Mouse (Mus musculus) stomach, embryonic 15.5 days (tissue): ENCODE measurements at regions not wholly inside any gene's neighbourhood (a gene's known extent, or its start where the extent isn't known, plus 50 kb on each side); places are given as distances from the start of the nearest gene placed in this dataset.

Experiments used
- ATAC-seq: fragments of 200-750 bp; cut with Nextera tagmentation; 2 replicates; pipeline ENCODE4 v1.8.0; 2017; ENCODE audit warnings: low read depth, moderate number of reproducible peaks, moderate TSS enrichment; ENCODE audit not compliant: insufficient read depth, low FRiP score
- H3K27ac ChIP-seq: fragments of 300-500 bp; sonication (generic); 2 replicates; pipeline ENCODE4 v1.5.1; 2015; ENCODE audit warnings: mild to moderate bottlenecking, inconsistent platforms
- H3K27me3 ChIP-seq: fragments of 300-500 bp; sonication (generic); replicated peaks from 2 replicates; pipeline ENCODE4 v1.6.1; 2015; ENCODE audit warnings: inconsistent platforms
- H3K36me3 ChIP-seq: fragments of 300-500 bp; sonication (generic); 2 replicates; pipeline ENCODE4 v1.6.1; 2015; ENCODE audit warnings: inconsistent platforms
- H3K4me1 ChIP-seq: fragments of 300-500 bp; sonication (generic); 2 replicates; pipeline ENCODE4 v1.6.1; 2015; ENCODE audit warnings: inconsistent platforms
- H3K4me2 ChIP-seq: fragments of 300-500 bp; sonication (generic); 2 replicates; pipeline ENCODE4 v1.6.1; 2015; ENCODE audit warnings: mild to moderate bottlenecking, inconsistent platforms
- H3K4me3 ChIP-seq: fragments of 300-500 bp; sonication (generic); replicated peaks from 2 replicates; pipeline ENCODE4 v1.5.1; 2015; ENCODE audit warnings: inconsistent platforms
- H3K9ac ChIP-seq: fragments of 300-500 bp; sonication (generic); 2 replicates; pipeline ENCODE4 v1.6.1; 2015; ENCODE audit warnings: inconsistent platforms
- H3K9me3 ChIP-seq: fragments of 300-500 bp; sonication (generic); 2 replicates; pipeline ENCODE4 v1.6.1; 2016; ENCODE audit warnings: inconsistent platforms
- WGBS: fragments of 180-500 bp; shearing (Covaris S2); methylation state at CpG from one replicate; pipeline ENCODE4 v1.1.7; 2015; 5-methylcytosine and 5-hydroxymethylcytosine counted together

DNA sequence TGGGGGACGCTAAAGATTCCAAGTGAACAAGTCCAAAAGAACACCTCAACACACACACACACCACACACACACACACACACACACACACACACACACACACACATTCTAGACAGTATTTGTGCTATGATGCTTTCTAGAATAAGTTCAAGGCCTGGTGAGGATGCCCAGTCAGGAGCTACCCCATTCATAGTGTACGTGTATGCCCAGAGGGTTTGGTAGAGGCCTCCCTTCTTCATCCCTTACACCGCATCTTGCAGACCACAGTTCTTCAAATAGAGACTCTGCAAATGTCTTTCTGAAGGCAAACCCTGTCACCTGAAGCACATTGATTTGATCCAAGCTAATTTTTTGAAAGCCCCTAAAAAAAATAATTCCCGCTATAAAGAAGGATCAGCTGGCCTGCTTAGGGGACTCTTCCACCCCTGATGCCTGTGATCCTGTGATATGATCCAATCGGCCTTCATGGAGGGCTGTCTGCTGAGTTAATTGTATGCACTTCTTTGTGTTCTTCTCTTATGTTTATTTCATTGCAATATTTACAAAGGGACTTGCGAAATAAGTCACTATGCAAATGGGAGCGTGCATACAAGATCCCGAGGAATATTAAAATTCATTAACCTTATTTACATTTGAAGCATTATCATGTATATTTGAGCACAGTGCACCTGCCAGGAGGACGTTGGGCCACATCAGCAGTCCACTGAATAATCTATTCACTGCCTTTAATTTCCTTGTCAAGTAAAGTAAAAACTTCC, 103.8 kb downstream of the Rbm43 start:
- Histone ChIP-seq H3K4me3 (no peak overlapping the region), H3K27ac (no peak overlapping the region), H3K4me1 (no peaks in the 10 kb centered on the region), H3K9ac (no peak overlapping the region), H3K9me3 (no peaks in the 10 kb centered on the region), H3K36me3 (no peaks in the 10 kb centered on the region), H3K4me2 (no peak overlapping the region), H3K27me3 (no peaks in the 10 kb centered on the region)
- 86% methylated on average over 9 of the region's 9 CpGs for WGBS
- no peak for ATAC-seq

DNA sequence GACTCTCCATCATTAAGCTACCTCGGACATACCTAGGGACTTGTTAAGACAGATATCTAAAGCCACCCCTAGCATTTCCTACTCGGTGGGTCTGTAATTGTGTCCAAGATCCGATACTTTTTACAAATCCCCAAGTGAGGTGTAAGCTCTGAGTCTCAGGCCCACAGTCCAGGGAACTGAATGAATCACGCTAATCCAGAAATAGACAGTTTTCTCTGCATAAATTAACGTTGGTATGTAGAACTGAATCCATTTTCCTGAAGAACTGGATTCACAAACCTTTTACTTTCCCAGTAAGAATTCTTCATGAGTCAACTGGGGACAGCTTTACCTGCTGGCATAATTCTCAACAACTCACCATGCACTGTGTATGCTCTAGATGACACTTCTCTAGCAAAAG, 97.1 kb downstream of the Rbm43 start:
- H3K36me3 ChIP-seq, result no peaks in the 10 kb centered on the region
- H3K4me1 ChIP-seq, result no peaks in the 10 kb centered on the region
- H3K9ac ChIP-seq, result no peak overlapping the region
- no peak overlapping the region for H3K4me3 ChIP-seq
- no peaks in the 10 kb centered on the region for H3K27me3 ChIP-seq
- 82% methylated on average over 5 of the region's 5 CpGs for WGBS
- no peak overlapping the region for H3K4me2 ChIP-seq
- H3K27ac ChIP-seq, result no peak overlapping the region
- ATAC-seq, result no peak
- H3K9me3 ChIP-seq, result no peaks in the 10 kb centered on the region

DNA sequence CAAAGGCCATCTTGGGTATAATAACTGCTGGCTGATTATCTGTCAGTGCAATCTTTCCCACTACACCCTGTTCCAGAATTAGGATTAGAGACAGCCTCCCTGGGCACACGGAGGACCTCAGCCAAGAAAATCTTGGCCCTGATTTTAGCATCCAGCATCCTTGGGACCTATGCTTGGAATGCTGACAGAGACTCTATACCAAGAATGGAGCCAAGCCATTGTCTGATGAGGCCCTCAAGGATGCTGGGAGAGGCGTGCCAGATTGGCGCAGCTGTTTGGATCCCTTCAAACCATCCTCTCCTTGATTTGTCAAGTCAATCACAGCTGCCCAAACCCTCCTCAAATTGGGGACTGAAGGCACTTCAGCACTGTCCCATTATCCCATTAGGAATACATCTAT, 94.2 kb downstream of the Rbm43 start:
- H3K4me3 ChIP-seq, result no peak overlapping the region
- ATAC-seq, result no peak
- 87% methylated on average over 3 of the region's 3 CpGs for WGBS

DNA sequence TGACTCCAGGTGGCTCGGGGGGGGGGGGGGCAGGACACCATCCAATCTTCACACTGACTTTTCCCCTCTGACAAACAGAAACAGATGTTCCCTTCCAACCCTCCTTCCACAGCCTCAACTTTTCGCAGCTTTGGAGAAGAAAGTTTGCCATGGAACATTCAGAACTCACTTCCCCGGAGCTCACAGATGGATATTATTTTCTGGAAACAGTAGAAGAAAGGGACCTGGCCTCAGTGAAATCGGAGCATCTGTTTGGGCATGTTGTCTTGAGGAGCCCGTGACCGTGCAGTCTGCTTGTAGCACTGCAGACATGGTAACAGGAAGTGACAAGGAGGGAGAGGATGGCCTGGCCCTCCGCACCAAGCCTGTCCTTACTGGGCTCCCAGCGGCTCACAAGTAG, 90.1 kb downstream of the Rbm43 start:
- no peaks in the 10 kb centered on the region for H3K36me3 ChIP-seq
- 69% methylated on average over 8 of the region's 8 CpGs for WGBS
- no peak overlapping the region for H3K4me2 ChIP-seq
- H3K9me3 ChIP-seq, result no peaks in the 10 kb centered on the region
- no peak overlapping the region for H3K4me3 ChIP-seq
- H3K4me1 ChIP-seq, result no peaks in the 10 kb centered on the region
- H3K9ac ChIP-seq, result no peak overlapping the region
- H3K27ac ChIP-seq, result no peak overlapping the region
- H3K27me3 ChIP-seq, result no peaks in the 10 kb centered on the region
- ATAC-seq, result no peak

More for the DNA sequence above, 94.2 kb downstream of the Rbm43 start:
- no peaks in the 10 kb centered on the region for H3K4me1 ChIP-seq
- H3K36me3 ChIP-seq, result no peaks in the 10 kb centered on the region
- no peaks in the 10 kb centered on the region for H3K27me3 ChIP-seq
- no peak overlapping the region for H3K27ac ChIP-seq
- H3K9ac ChIP-seq, result no peak overlapping the region
- H3K9me3 ChIP-seq, result no peaks in the 10 kb centered on the region
- H3K4me2 ChIP-seq, result no peak overlapping the region

DNA sequence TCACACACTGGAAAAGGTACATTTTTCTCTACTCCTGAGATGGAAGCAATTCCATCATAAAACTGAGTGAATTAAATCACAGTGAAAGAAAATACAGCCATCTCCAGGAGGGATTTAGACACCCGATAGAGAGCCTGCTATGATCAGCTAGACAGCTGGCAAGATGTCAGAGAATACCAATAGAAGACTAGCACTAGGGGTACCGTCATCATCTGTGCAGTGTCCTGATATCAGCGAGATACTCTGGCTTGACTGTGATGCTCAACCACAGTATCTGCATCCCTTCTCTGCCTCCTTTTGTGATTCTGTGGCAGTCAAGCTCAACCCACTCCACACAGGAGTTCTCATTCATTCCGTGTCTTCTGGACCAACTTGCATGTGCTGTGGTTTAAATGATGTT, 87.4 kb downstream of the Rbm43 start:
- Histone ChIP-seq H3K4me2 (no peak overlapping the region), H3K4me3 (no peak overlapping the region), H3K36me3 (no peaks in the 10 kb centered on the region), H3K9me3 (no peaks in the 10 kb centered on the region), H3K4me1 (no peaks in the 10 kb centered on the region), H3K27ac (no peak overlapping the region), H3K27me3 (no peaks in the 10 kb centered on the region), H3K9ac (no peak overlapping the region)
- 70% methylated on average over 4 of the region's 4 CpGs for WGBS
- no peak for ATAC-seq

DNA sequence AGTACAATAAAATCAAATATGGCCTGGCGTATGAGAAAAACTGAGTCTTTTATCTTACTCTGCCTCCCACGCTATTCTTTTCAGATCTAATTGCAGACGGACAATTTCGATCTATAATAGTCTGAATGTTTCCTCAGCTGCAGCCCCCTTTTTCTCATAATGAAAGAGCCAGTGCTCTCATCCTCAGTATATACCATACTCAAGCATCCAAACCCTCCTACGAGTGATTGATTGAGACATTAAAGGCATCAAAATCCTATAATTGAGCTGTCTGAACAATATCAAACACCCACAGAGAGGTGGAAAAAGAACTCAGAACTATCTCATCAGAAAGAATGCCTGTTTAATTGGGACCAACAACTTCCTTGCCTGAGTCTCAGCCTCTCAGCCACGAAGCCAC, 87.0 kb downstream of the Rbm43 start:
- Histone ChIP-seq H3K4me3 (no peak overlapping the region), H3K4me1 (no peaks in the 10 kb centered on the region), H3K9me3 (no peaks in the 10 kb centered on the region), H3K9ac (no peak overlapping the region), H3K36me3 (no peaks in the 10 kb centered on the region), H3K27ac (no peak overlapping the region), H3K4me2 (no peak overlapping the region), H3K27me3 (no peaks in the 10 kb centered on the region)
- WGBS, result 70% methylated on average over 6 of the region's 6 CpGs
- no peak for ATAC-seq

GRCm38 (mm10) chr2:51848491-51848890, 86.5 kb downstream of the Rbm43 start:
- H3K27me3 ChIP-seq, result no peaks in the 10 kb centered on the region
- no peak overlapping the region for H3K27ac ChIP-seq
- no peaks in the 10 kb centered on the region for H3K9me3 ChIP-seq
- no peaks in the 10 kb centered on the region for H3K36me3 ChIP-seq
- no peak overlapping the region for H3K9ac ChIP-seq
- WGBS, result 53% methylated on average over 2 of the region's 2 CpGs
- H3K4me1 ChIP-seq, result no peaks in the 10 kb centered on the region
- H3K4me2 ChIP-seq, result no peak overlapping the region
- ATAC-seq, result no peak
- H3K4me3 ChIP-seq, result no peak overlapping the region

GRCm38 (mm10) chr2:51850581-51850980, 84.4 kb downstream of the Rbm43 start:
- Histone ChIP-seq H3K4me3 (no peak overlapping the region), H3K36me3 (no peaks in the 10 kb centered on the region), H3K27me3 (no peaks in the 10 kb centered on the region), H3K4me2 (no peak overlapping the region), H3K27ac (no peak overlapping the region), H3K9ac (no peak overlapping the region), H3K9me3 (no peaks in the 10 kb centered on the region), H3K4me1 (no peaks in the 10 kb centered on the region)
- WGBS, result 90% methylated on average over 9 of the region's 9 CpGs
- no peak for ATAC-seq

GRCm38 (mm10) chr2:51851711-51852110, 83.3 kb downstream of the Rbm43 start:
- Histone ChIP-seq H3K27ac (no peak overlapping the region), H3K4me1 (no peaks in the 10 kb centered on the region), H3K4me3 (no peak overlapping the region), H3K9ac (no peak overlapping the region), H3K9me3 (no peaks in the 10 kb centered on the region), H3K27me3 (no peaks in the 10 kb centered on the region), H3K4me2 (no peak overlapping the region), H3K36me3 (no peaks in the 10 kb centered on the region)
- WGBS, result 89% methylated on average over 7 of the region's 7 CpGs
- no peak for ATAC-seq

DNA sequence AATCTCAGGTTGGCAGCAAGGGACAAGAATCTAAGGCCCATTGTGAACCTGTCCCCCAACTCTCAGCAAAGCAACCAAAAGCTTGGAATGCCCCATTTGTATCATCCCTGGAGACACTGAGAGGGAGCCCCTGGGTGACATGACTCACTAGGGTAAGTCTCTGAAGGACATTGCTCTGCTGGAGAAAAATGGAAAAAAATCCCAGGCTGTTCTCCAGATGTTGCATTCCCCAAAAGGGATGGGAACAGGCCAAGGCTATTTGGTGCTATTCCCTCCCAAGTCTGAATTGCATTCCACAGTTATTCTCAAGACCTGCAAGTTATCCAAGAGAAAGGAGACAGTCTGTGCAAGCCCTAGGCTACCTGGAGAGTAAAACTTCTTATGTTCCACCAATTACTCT, 77.7 kb downstream of the Rbm43 start:
- Histone ChIP-seq H3K4me3 (no peak overlapping the region), H3K9ac (no peak overlapping the region), H3K27ac (no peak overlapping the region), H3K4me1 (no peaks in the 10 kb centered on the region), H3K4me2 (no peak overlapping the region), H3K9me3 (no peaks in the 10 kb centered on the region), H3K36me3 (no peaks in the 10 kb centered on the region), H3K27me3 (no peaks in the 10 kb centered on the region)
- ATAC-seq, result no peak

GRCm38 (mm10) chr2:51866045-51866444, 68.9 kb downstream of the Rbm43 start:
- Histone ChIP-seq H3K9ac (no peak overlapping the region), H3K9me3 (no peaks in the 10 kb centered on the region), H3K4me3 (no peak overlapping the region), H3K36me3 (no peaks in the 10 kb centered on the region), H3K27ac (no peak overlapping the region), H3K4me2 (no peak overlapping the region), H3K27me3 (no peaks in the 10 kb centered on the region), H3K4me1 (no peaks in the 10 kb centered on the region)
- no peak for ATAC-seq
- 58% methylated on average over 5 of the region's 5 CpGs for WGBS

- Histone ChIP-seq H3K27ac (no peak overlapping the region), H3K4me1 (no peaks in the 10 kb centered on the region), H3K27me3 (no peaks in the 10 kb centered on the region), H3K4me3 (no peak overlapping the region), H3K4me2 (no peak overlapping the region), H3K36me3 (no peaks in the 10 kb centered on the region), H3K9me3 (no peaks in the 10 kb centered on the region), H3K9ac (no peak overlapping the region)
- no peak for ATAC-seq
- 47% methylated on average over 4 of the region's 4 CpGs for WGBS
Measured at GRCm38 (mm10) chr2:51868878-51869510, 66.0 kb downstream of the Rbm43 start.

GRCm38 (mm10) chr2:51871571-51871970, 63.4 kb downstream of the Rbm43 start:
- Histone ChIP-seq H3K36me3 (no peaks in the 10 kb centered on the region), H3K4me1 (no peaks in the 10 kb centered on the region)

More at GRCm38 (mm10) chr2:51871571-51871970, 63.4 kb downstream of the Rbm43 start:
- H3K4me2 ChIP-seq, result no peak overlapping the region
- H3K27ac ChIP-seq, result no peak overlapping the region
- 75% methylated on average over 14 of the region's 14 CpGs for WGBS
- H3K9me3 ChIP-seq, result no peaks in the 10 kb centered on the region
- ATAC-seq, result no peak
- no peaks in the 10 kb centered on the region for H3K27me3 ChIP-seq
- H3K4me3 ChIP-seq, result no peak overlapping the region
- no peak overlapping the region for H3K9ac ChIP-seq
